Mouse (Mus musculus) C2C12 (cell line): ENCODE data around the gene Pprc1.

Source experiments
- CTCF ChIP-seq: IDR thresholded peaks from one replicate; pipeline ENCODE4 v1.5.1; 2011; ENCODE audit not compliant: control insufficient read depth, insufficient read depth, insufficient read length
- MYOD1 ChIP-seq: IDR thresholded peaks from one replicate; pipeline ENCODE4 v1.6.1; 2011; ENCODE audit warnings: low read depth; ENCODE audit not compliant: control insufficient read depth, insufficient read length

DNA sequence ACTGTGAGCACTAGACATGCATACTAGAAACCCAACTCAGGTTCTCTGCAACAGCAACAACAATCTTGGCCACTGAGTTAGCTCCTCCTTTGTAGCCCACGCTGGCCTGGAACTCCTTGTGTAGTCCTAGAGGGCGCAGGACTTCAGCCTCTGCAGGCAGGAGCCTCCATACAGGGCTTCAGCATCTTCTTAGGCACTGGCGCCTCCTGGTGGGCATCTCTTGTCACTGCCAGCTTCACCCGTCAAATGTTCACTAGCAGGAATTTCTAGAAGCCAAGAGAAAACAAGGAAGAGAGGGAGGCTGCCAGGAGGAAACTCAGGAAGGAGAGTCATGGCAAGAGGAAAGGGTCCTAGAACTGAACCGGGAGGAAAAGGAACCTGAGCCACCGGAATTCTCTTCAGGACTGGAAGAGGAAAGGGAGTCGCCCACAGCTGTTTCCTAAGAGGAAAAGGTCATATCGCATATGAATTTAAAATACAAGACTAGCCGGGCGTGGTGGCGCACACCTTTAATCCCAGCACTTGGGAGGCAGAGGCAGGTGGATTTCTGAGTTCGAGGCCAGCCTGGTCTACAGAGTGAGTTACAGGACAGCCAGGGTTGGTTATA lies 30.0 kb upstream of the Pprc1 start:
- TF ChIP-seq CTCF (peak; percentile 88), MYOD1 (no peak)
